Mouse (Mus musculus): Measurements from ENCODE around the gene Pigq. TPM values are rescaled to one million over a fixed set of nuclear protein-coding genes. Genes with fewer than 3 reads are reported as not detected.
A peak's percentile ranks its signal among the peaks of the same experiment; 100 is the strongest.

Gene Pigq
- total RNA-seq, 2 experiments from 2014 or later, result 97.7 to 115 TPM

GRCm38 (mm10) chr17:25886806-25887205 is 57.9 kb downstream of the Pigq start:
- no peak for DNase-seq (ENCODE audit: low spot score in 2 of 2)

GRCm38 (mm10) chr17:25885636-25886035 is 59.1 kb downstream of the Pigq start:
- no peak for DNase-seq (ENCODE audit: low spot score in 2 of 2)

- DNase-seq (ENCODE audit: low spot score in 2 of 2), result no peak
Observed at GRCm38 (mm10) chr17:25883824-25884223, 60.9 kb downstream of the Pigq start.

- no peak for DNase-seq (ENCODE audit: low spot score in 2 of 2)
Observed at GRCm38 (mm10) chr17:25883268-25883667, 61.5 kb downstream of the Pigq start.

- DNase-seq (ENCODE audit: low spot score in 2 of 2), result peak in 1 of 2 experiments; percentile 6
Observed at GRCm38 (mm10) chr17:25882306-25882705, 62.4 kb downstream of the Pigq start.

- DNase-seq (ENCODE audit: low spot score in 2 of 2), result no peak
Observed at GRCm38 (mm10) chr17:25881691-25882090, 63.0 kb downstream of the Pigq start.

- DNase-seq (ENCODE audit: low spot score in 2 of 2), result no peak
Observed at GRCm38 (mm10) chr17:25880913-25881641, 63.7 kb downstream of the Pigq start.

- DNase-seq (ENCODE audit: low spot score in 2 of 2), result no peak
Observed at GRCm38 (mm10) chr17:25880196-25880910, 64.4 kb downstream of the Pigq start, which contains the start of gene Wfikkn1. Gene Wfikkn1, minus strand, starts transcription at chr17:25880858.

- no peak for DNase-seq (ENCODE audit: low spot score in 2 of 2)
Observed at GRCm38 (mm10) chr17:25879750-25880149, 65.0 kb downstream of the Pigq start.

- DNase-seq (ENCODE audit: low spot score in 2 of 2), result peak in 1 of 2 experiments; percentile 5
Observed at GRCm38 (mm10) chr17:25879261-25879660, 65.5 kb downstream of the Pigq start.

- no peak for DNase-seq (ENCODE audit: low spot score in 2 of 2)
Observed at GRCm38 (mm10) chr17:25878611-25879180, 66.0 kb downstream of the Pigq start.

- no peak for DNase-seq (ENCODE audit: low spot score in 2 of 2)
Observed at GRCm38 (mm10) chr17:25877741-25878610, 66.8 kb downstream of the Pigq start.

GRCm38 (mm10) chr17:25877025-25877424 is 67.7 kb downstream of the Pigq start:
- no peak for DNase-seq (ENCODE audit: low spot score in 2 of 2)

Other genes starting within 250 kb of the Pigq start
- 1 to 10 TPM in 1 of 2 experiments, not detected in 1; 1.8 TPM for gene Gng13, start 227.8 kb downstream of the Pigq start, total RNA-seq (2021)
- gene Chtf18, start 217.5 kb downstream of the Pigq start, total RNA-seq (2021), result 10 to 100 TPM; 16.2 to 17.7 TPM
- 10 to 100 TPM; 16.6 to 18.2 TPM for gene Rpusd1, start 217.3 kb downstream of the Pigq start, total RNA-seq (2021)
- gene Mslnl, start 208.9 kb downstream of the Pigq start, total RNA-seq (2021), result not detected
- gene Msln, start 190.6 kb downstream of the Pigq start, total RNA-seq (2021), result 10 to 100 TPM; 16.3 to 19.1 TPM
- gene Narfl, start 171.2 kb downstream of the Pigq start, total RNA-seq (2021), result 10 to 100 TPM; 39.5 to 40.8 TPM
- 10 to 100 TPM; 51.4 to 53.4 TPM for gene Haghl, start 159.3 kb downstream of the Pigq start, total RNA-seq (2021)
- gene Ccdc78, start 158.4 kb downstream of the Pigq start, total RNA-seq (2021), result under 1 TPM in 1 of 2 experiments, not detected in 1; 0.22 TPM
- 10 to 100 TPM; 89.1 to 93.5 TPM for gene Fam173a, start 152.0 kb downstream of the Pigq start, total RNA-seq (2021)
- not detected for gene AC134908.4, start 149.3 kb downstream of the Pigq start, total RNA-seq (2021)
- 10 to 100 TPM; 71.1 to 74.5 TPM for gene Metrn, start 147.8 kb downstream of the Pigq start, total RNA-seq (2021)
- 10 to 100 TPM; 24.8 to 26.9 TPM for gene Fbxl16, start 135.9 kb downstream of the Pigq start, total RNA-seq (2021)
- 10 to 100 TPM; 27.8 to 31.0 TPM for gene Wdr24, start 121.3 kb downstream of the Pigq start, total RNA-seq (2021)
- gene Jmjd8, start 116.1 kb downstream of the Pigq start, total RNA-seq (2021), result 10 to 100 TPM; 72.9 to 81.8 TPM
- 100 to 1,000 TPM; 210 to 213 TPM for gene Stub1, start 111.5 kb downstream of the Pigq start, total RNA-seq (2021)
- gene Rhbdl1, start 107.6 kb downstream of the Pigq start, total RNA-seq (2021), result 10 to 100 TPM; 19.3 to 21.4 TPM
- 10 to 100 TPM; 13.2 to 15.5 TPM for gene Gm20683, start 103.2 kb downstream of the Pigq start, total RNA-seq (2021)
- 10 to 100 TPM; 89.6 to 95.0 TPM for gene Rhot2, start 100.1 kb downstream of the Pigq start, total RNA-seq (2021)
- 10 to 100 TPM; 53.1 to 58.9 TPM for gene Wdr90, start 83.4 kb downstream of the Pigq start, total RNA-seq (2021)
- 100 to 1,000 TPM; 193 to 209 TPM for gene Mcrip2, start 76.2 kb downstream of the Pigq start, total RNA-seq (2021)
- 10 to 100 TPM; 80.4 to 81.3 TPM for gene Mettl26, start 69.9 kb downstream of the Pigq start, total RNA-seq (2021)
- gene Wfikkn1, start 64.1 kb downstream of the Pigq start, total RNA-seq (2021), result 1 to 10 TPM; 5.1 to 5.2 TPM
- gene Rab40c, start 25.2 kb downstream of the Pigq start, total RNA-seq (2021), result 10 to 100 TPM; 36.4 to 38.1 TPM
- 1 to 10 TPM in 1 of 2 experiments, under 1 TPM in 1; 0.54 to 1.5 TPM for gene Nhlrc4, start within 50 bp of the Pigq start, total RNA-seq (2021)
- 1 to 10 TPM in 1 of 2 experiments, not detected in 1; 1.1 TPM for gene A930017K11Rik, start 7.6 kb upstream of the Pigq start, total RNA-seq (2021)
- 10 to 100 TPM; 24.0 to 24.2 TPM for gene Capn15, start 40.9 kb upstream of the Pigq start, total RNA-seq (2021)
- gene Rab11fip3, start 124.6 kb upstream of the Pigq start, total RNA-seq (2021), result 10 to 100 TPM; 17.8 to 28.5 TPM
- 10 to 100 TPM; 22.7 to 33.3 TPM for gene Decr2, start 145.4 kb upstream of the Pigq start, total RNA-seq (2021)
- 10 to 100 TPM; 13.4 to 14.7 TPM for gene Nme4, start 150.7 kb upstream of the Pigq start, total RNA-seq (2021)
- gene Tmem8, start 168.4 kb upstream of the Pigq start, total RNA-seq (2021), result 10 to 100 TPM in 1 of 2 experiments, 1 to 10 TPM in 1; 7.4 to 12.2 TPM
- gene Mrpl28, start 178.6 kb upstream of the Pigq start, total RNA-seq (2021), result 10 to 100 TPM; 78.4 to 91.8 TPM
- gene Axin1, start 193.8 kb upstream of the Pigq start, total RNA-seq (2021), result 10 to 100 TPM; 51.7 to 57.2 TPM

All from adrenal gland, postnatal 4 days (tissue).